Mouse (Mus musculus): ENCODE results near the gene Gm42906. TPM values are rescaled to one million over a fixed set of nuclear protein-coding genes. Genes with fewer than 3 reads are reported as not detected.

The Gm42906 gene
- total RNA-seq, 2 experiments from 2014 or later = 1.3 TPM; not detected in 1

- no peak for DNase-seq (ENCODE audit: low spot score)
Observed at GRCm38 (mm10) chr5:151069569-151069968, 358.4 kb downstream of the Gm42906 start.

- DNase-seq (ENCODE audit: low spot score) = no peak
Observed at GRCm38 (mm10) chr5:151066016-151066415, 361.9 kb downstream of the Gm42906 start.

- DNase-seq (ENCODE audit: low spot score) = no peak
Observed at GRCm38 (mm10) chr5:151065228-151065627, 362.7 kb downstream of the Gm42906 start.

GRCm38 (mm10) chr5:151061942-151062341 lies 366.0 kb downstream of the Gm42906 start:
- DNase-seq (ENCODE audit: low spot score) = no peak

GRCm38 (mm10) chr5:151060476-151060875 lies 367.5 kb downstream of the Gm42906 start:
- no peak for DNase-seq (ENCODE audit: low spot score)

GRCm38 (mm10) chr5:151059772-151060171 lies 368.2 kb downstream of the Gm42906 start:
- no peak for DNase-seq (ENCODE audit: low spot score)

- no peak for DNase-seq (ENCODE audit: low spot score)
Observed at GRCm38 (mm10) chr5:151059352-151059751, 368.6 kb downstream of the Gm42906 start.

DNA sequence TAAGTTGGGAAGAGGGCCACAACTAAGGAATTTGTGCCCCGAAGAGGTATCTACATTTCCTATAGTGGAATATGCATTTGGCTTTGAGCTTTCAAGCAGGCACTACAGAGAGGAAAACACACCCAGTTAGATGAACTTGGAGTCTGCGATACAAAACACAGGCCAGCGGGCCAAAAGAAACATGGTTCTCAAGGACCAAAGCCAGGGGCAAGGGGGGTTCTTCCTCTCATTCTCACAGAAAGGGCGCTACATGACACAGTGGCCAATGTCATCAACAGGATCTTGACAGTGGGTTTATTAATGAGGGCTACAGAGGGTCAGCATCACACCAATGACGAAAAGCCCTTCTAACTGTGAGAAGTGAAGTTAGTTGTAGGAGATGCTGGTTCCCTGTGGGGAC lies 370.2 kb downstream of the Gm42906 start:
- no peak for DNase-seq (ENCODE audit: low spot score)

DNA sequence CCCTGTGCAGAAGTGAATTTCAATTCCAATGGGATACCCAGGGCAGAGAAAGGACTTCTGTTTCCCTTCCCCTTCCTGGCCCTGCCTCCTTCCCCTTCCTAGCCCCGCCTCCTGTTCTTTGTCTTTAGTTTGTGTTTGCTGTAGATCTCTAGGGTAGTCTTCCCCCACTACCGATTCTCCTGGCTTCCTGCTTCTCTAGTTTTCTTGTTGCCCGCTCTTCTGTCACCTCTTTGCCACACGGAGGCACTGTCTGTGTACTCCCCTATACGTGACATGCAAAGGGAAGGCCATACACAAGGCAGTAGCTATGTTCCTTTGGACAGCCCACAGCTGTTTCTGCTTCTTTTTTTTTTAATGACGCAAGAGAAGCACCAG lies 371.1 kb downstream of the Gm42906 start:
- no peak for DNase-seq (ENCODE audit: low spot score)

GRCm38 (mm10) chr5:151056255-151056919 lies 371.6 kb downstream of the Gm42906 start:
- DNase-seq (ENCODE audit: low spot score) = no peak

DNA sequence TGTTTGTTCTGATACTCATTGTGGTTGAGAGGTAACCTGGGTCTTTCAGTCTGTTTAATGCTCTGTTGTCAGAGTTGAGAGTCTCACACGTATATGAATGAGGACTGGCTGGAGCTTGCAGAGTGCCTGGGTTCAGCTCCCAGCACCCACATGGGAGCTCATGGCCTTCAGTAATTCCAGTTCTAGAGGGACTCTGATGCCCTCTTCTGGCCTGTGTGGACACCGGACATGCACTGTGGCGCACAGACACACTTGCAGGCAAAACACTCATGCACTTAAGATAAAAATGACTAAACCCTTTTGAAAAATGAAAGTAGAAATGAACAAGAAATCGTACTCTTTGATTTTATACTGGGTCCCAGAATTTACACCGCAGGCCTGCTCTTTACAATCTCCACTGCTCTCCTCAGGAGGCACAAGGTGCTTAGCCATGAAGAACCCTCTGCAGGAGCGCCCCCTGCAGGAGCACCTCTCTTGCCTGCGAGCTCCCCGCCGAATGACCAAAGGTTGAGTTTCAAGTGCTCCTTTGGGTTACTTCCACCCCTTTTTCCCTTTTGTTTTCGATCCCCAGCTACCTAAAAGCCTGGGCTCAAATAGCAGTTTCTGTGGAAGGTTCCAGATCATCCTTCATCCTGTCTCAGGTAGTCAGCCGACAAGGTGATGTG lies 372.4 kb downstream of the Gm42906 start:
- no peak for DNase-seq (ENCODE audit: low spot score)

- DNase-seq (ENCODE audit: low spot score) = no peak
Observed at GRCm38 (mm10) chr5:151054743-151055114, 373.2 kb downstream of the Gm42906 start.

GRCm38 (mm10) chr5:151054100-151054742 lies 373.7 kb downstream of the Gm42906 start:
- DNase-seq (ENCODE audit: low spot score) = no peak

- DNase-seq (ENCODE audit: low spot score) = no peak
Observed at GRCm38 (mm10) chr5:151053190-151053589, 374.8 kb downstream of the Gm42906 start.

DNA sequence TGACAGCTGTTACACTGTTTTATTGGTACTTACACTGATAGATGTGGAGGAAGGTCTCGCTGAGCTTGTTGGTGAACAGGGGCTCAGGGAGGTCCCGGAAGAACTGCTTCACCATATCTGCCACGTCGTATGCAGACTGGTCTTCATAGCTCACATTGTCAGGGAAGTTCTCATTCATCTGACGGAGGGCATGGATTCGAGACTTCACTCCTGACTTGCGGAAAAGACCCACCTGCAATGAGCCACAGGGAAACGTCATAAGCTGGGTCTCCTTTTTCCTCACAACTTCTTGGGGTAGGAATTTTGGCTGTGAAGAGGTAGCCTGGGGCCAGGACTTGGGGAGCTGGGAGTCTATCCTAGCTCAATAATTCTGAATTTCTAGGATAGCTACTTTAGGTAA lies 375.6 kb downstream of the Gm42906 start:
- no peak for DNase-seq (ENCODE audit: low spot score)

- DNase-seq (ENCODE audit: low spot score) = peak; percentile 27
Observed at GRCm38 (mm10) chr5:151047488-151047887, 380.5 kb downstream of the Gm42906 start.

GRCm38 (mm10) chr5:151046917-151047316 lies 381.0 kb downstream of the Gm42906 start:
- peak; percentile 47 for DNase-seq (ENCODE audit: low spot score)

DNA sequence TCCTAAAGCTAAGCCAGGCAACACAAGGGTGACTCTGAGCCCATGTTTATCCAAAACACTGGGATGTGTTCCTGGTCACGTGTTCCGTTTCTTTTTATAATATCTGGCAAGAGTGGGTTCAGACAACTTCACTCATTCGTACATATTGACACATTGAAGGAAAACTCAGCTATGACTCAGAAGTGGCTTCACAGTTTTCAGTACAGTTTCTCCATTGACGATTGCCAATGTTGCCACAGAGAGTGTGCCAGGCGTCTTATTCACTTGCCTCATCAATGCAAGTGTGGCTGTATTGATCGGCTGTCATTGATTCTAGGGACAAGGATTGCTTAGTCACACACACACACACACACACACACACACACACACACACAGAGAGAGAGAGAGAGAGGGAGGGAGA lies 381.8 kb downstream of the Gm42906 start:
- DNase-seq (ENCODE audit: low spot score) = no peak

DNA sequence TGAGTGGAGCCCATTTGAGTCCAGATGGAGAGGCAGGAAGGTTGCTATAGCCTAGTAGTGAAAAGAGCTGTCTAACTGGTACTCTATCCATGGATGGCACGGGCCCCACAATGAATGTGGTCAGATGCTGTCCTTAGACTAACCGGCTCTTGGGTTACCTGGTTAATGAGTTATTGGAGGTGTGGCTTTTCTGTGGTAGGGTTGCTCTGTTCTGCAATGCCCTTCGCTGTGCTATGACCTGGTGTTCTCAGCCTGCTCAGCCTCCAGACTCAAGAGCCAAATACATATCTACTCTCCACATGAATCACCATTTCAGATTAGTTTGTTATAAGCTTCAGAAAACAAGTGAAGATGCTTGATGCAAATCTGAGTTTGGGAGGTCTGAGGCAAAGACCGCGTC lies 385.1 kb downstream of the Gm42906 start:
- no peak for DNase-seq (ENCODE audit: low spot score)

GRCm38 (mm10) chr5:151037871-151038270 lies 390.1 kb downstream of the Gm42906 start:
- DNase-seq (ENCODE audit: low spot score) = no peak

DNA sequence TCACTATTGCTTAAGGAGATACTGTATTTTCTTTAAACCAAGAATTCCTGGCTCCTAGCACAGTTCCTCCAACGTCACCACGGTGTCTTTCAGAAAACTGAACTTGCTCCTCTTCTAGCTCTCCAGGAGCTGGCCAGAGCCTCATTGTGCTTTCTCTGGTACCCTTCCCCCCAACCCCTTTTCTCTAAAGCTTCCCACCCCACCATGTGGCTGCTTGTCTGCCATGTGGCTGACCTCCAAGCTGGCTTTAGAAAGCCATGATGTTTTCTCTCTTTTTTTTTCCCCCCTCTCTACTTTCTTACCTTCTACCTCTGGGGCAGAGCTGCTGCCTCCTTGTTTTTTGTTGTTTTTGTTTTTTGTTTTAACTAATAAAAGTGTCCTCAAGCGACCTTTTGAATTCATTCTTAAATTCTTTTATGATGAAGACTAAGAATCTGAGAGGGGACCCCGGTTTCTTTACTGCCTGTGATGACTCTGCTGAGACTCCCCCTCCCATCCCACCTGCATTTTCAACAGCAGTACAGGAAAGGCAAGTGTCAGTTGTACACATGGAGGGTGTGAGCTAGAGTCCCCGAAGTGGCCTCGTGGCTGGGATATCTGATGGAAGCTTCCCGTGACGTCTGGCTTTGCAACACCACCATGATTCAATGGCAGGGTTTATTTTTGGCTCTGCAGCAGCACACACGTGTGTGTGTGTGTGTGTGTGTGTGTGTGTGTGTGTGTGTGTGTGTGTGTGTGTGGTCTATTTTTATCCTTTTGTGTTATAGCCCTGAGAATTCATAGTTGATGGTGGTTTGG lies 393.0 kb downstream of the Gm42906 start:
- DNase-seq (ENCODE audit: low spot score) = no peak

GRCm38 (mm10) chr5:151028906-151029305 lies 399.1 kb downstream of the Gm42906 start:
- DNase-seq (ENCODE audit: low spot score) = no peak
